Mouse (Mus musculus): ENCODE results near the gene Rasgrp1.

Gene Rasgrp1

GRCm38 (mm10) chr2:117342547-117343239, at the start of gene Rasgrp1:
Rasgrp1 (minus strand) TSS chr2:117343001.
- no peak for DNase-seq (ENCODE audit: low spot score)

GRCm38 (mm10) chr2:117389925-117390892, 47.4 kb upstream of the Rasgrp1 start:
- DNase-seq (ENCODE audit: low spot score): no peak

- DNase-seq (ENCODE audit: low spot score): no peak
These were observed 46.7 kb upstream of the Rasgrp1 start for GRCm38 (mm10) chr2:117389460-117389859.

- no peak for DNase-seq (ENCODE audit: low spot score)
These were observed 45.3 kb upstream of the Rasgrp1 start for GRCm38 (mm10) chr2:117388121-117388520.

- DNase-seq (ENCODE audit: low spot score): no peak
These were observed 44.3 kb upstream of the Rasgrp1 start for GRCm38 (mm10) chr2:117386981-117387705.

- no peak for DNase-seq (ENCODE audit: low spot score)
These were observed 43.3 kb upstream of the Rasgrp1 start for GRCm38 (mm10) chr2:117386036-117386590.

- DNase-seq (ENCODE audit: low spot score): no peak
These were observed 38.5 kb upstream of the Rasgrp1 start for GRCm38 (mm10) chr2:117381314-117381713.

GRCm38 (mm10) chr2:117374293-117374830, 31.6 kb upstream of the Rasgrp1 start:
- DNase-seq (ENCODE audit: low spot score): no peak

- DNase-seq (ENCODE audit: low spot score): no peak
These were observed 28.9 kb upstream of the Rasgrp1 start for GRCm38 (mm10) chr2:117371706-117372105.

- no peak for DNase-seq (ENCODE audit: low spot score)
These were observed 23.7 kb upstream of the Rasgrp1 start for GRCm38 (mm10) chr2:117366478-117366877.

- DNase-seq (ENCODE audit: low spot score): no peak
These were observed 21.3 kb upstream of the Rasgrp1 start for GRCm38 (mm10) chr2:117364056-117364455.

- DNase-seq (ENCODE audit: low spot score): no peak
These were observed 15.1 kb upstream of the Rasgrp1 start for GRCm38 (mm10) chr2:117357939-117358338.

GRCm38 (mm10) chr2:117352305-117353123, 9.7 kb upstream of the Rasgrp1 start:
- no peak for DNase-seq (ENCODE audit: low spot score)

- no peak for DNase-seq (ENCODE audit: low spot score)
These were observed 7.3 kb upstream of the Rasgrp1 start for GRCm38 (mm10) chr2:117350138-117350537.

GRCm38 (mm10) chr2:117343240-117343624, 431 bp upstream of the Rasgrp1 start:
- no peak for DNase-seq (ENCODE audit: low spot score)

- DNase-seq (ENCODE audit: low spot score): peak; percentile 16
These were observed 683 bp downstream of the Rasgrp1 start for GRCm38 (mm10) chr2:117342090-117342546.

- no peak for DNase-seq (ENCODE audit: low spot score)
These were observed 4.3 kb downstream of the Rasgrp1 start for GRCm38 (mm10) chr2:117338501-117338900.

GRCm38 (mm10) chr2:117337902-117338301, 4.9 kb downstream of the Rasgrp1 start:
- no peak for DNase-seq (ENCODE audit: low spot score)

- no peak for DNase-seq (ENCODE audit: low spot score)
These were observed 5.7 kb downstream of the Rasgrp1 start for GRCm38 (mm10) chr2:117336946-117337665.

- DNase-seq (ENCODE audit: low spot score): no peak
These were observed 7.1 kb downstream of the Rasgrp1 start for GRCm38 (mm10) chr2:117335552-117336188.

Measured in urinary bladder, postnatal 10 days (tissue).